Mouse (Mus musculus): ENCODE measurements around the gene Rflnb.

DNA sequence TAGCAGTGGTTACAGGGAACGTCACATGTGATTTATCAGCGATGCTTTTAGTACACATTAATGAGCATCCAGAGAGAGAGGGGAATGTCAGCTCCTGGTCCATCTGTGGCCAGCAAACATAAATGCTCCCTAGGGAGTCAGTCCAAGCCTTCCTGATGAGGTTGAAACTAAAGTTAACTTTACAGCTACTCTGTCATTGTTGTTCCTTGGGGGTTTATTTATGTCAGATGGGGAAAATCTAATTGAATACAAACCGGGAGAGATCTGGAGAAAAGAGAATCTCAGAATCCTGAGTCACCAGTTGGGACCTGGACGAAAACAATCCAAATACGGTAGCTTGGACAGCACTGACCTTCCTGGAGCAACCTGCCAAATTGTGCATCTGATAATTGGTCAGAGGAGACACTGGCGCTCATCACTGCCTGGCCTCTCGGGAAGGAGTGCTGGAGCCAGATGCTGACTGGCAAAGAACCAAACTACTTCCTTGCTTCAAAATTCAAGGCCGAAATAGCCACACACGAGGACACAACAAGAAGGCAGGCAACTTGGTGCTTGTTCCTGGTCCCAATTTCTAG lies 38.0 kb upstream of the Rflnb start:
- TF ChIP-seq CHD2 (IDR thresholded peaks at IDR 0.05; ENCODE audit: low read depth, low read length) (no peak), ZC3H11A (IDR thresholded peaks at IDR 0.05; ENCODE audit: borderline replicate concordance, low read depth, low read length) (no peak), MAFK (IDR thresholded peaks at IDR 0.05; ENCODE audit: insufficient read depth, low read depth, low read length) (no peak), HCFC1 (IDR thresholded peaks at IDR 0.05; ENCODE audit: borderline replicate concordance, insufficient read depth, low read length) (no peak)
